Mouse (Mus musculus): ENCODE measurements around the gene Map3k19.

Map3k19 gene

GRCm38 (mm10) chr1:127802916-127803315 lies 51.9 kb downstream of the Map3k19 start:
- DNase-seq (ENCODE audit: extremely low read depth, insufficient read length, low spot score) = peak; percentile 18

GRCm38 (mm10) chr1:127796752-127797151 lies 58.1 kb downstream of the Map3k19 start:
- no peak for DNase-seq (ENCODE audit: extremely low read depth, insufficient read length, low spot score)

GRCm38 (mm10) chr1:127796341-127796740 lies 58.5 kb downstream of the Map3k19 start:
- DNase-seq (ENCODE audit: extremely low read depth, insufficient read length, low spot score) = no peak

DNA sequence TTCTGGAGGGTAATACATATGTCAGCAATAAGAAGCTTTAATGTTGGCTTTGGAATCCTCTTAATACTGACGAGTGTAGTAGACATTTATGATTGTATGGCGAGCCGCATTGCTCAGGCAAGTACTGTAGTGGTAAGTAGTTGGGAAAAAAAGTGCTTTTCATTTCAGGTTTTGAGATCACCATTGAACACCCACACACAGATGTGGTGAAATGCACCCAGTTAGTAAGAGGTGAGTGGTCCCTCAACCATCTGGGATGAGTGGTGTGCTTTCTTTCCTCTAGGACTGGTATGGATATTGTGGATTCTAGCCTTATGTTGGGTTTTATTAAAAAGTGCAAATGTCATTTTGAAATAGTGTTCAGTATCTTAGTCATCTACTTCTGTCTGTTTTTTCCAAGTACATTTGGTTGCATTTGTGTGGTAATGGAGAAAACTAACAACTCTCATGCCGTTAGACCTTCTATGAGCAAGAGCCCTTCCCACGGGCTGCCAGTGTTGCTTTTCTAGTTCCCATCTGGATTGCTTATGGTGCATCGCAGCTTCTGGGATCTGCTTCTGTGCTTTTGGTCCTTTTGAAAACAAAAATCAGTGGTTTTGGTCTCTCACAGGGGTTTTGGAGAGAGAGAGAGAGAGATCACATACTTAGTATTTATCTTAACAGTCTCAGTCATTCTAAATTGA lies 59.6 kb downstream of the Map3k19 start:
- DNase-seq (ENCODE audit: extremely low read depth, insufficient read length, low spot score) = no peak

- DNase-seq (ENCODE audit: extremely low read depth, insufficient read length, low spot score) = no peak
Observed at GRCm38 (mm10) chr1:127793459-127793858, 61.4 kb downstream of the Map3k19 start.

- no peak for DNase-seq (ENCODE audit: extremely low read depth, insufficient read length, low spot score)
Observed at GRCm38 (mm10) chr1:127788943-127789342, 65.9 kb downstream of the Map3k19 start.

DNA sequence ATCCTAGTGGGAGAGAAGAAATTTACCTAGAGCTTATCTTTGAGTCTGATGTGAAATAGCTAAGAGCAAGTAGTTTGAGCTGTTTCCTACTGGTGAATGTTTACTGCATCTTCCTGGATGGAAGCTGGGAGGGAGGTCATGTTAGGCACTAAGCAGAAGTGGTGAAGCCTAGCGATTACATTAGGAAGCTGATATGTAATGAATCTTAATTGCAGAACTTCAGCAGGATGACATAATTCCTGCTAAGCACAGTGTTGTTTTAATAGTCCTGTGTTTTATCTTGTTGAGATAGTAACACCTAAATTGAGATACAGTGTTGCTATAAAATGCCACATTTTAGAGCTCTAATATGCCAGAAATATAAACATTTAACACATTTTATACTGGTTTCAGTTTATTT lies 68.9 kb downstream of the Map3k19 start:
- DNase-seq (ENCODE audit: extremely low read depth, insufficient read length, low spot score) = no peak

DNA sequence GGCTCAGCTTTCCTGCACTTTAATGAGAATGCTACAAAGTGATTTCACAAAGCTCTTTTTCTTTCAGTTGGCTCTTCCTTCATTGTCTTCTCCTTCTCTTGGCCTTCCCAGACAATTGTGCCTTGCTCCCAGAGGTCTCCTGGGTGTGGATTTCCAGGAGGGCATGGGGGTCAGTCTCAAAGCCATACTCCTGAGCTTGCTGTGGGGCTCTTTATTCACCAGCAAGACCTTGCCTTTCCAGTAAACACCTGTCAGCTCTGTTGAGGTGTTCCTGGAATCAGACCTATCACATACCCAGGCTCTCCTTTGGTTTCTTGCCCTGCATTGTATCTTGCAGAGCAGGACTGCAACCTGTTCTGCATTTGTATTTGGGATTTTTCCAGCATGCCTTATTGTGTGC lies 71.0 kb downstream of the Map3k19 start:
- DNase-seq (ENCODE audit: extremely low read depth, insufficient read length, low spot score) = no peak

- no peak for DNase-seq (ENCODE audit: extremely low read depth, insufficient read length, low spot score)
Observed at GRCm38 (mm10) chr1:127780849-127781248, 74.0 kb downstream of the Map3k19 start.

DNA sequence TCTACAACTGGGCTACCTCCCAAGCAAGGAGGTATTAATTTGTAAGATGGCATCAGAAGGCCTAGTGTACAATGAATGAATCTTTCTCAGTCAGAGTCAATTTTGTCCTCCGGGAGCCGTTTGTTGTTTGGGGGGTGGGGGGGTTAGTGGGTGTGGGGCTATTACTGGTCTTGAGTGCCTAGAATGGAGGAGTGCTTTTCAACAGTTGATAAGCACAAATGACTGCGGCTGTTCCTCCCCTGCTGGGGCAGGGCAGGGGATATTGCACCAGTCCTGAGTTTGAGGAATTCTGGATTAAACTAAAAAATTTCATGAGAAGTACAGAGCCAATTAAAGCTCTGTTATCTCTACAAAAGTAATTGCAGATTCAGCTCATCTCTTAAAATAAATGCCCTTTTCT lies 74.7 kb downstream of the Map3k19 start:
- DNase-seq (ENCODE audit: extremely low read depth, insufficient read length, low spot score) = no peak

DNA sequence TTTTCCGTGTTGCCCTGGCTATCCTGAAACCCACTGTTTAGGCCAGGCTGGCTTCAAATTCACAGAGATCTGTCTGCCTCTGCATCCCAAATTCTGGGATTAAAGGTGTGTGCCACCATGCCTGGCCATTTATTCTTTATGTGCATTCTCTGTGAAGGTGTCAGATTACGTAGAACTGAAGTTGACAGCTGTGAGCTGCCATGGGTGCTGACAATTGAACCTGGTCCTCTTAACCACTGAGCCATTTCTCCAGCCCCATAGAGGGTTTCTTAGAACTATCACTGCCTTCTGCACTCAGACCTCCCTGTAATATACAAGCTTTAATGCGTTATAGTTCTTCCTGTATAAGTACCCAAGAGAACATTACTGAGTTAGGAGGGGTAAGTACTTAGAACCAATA lies 76.2 kb downstream of the Map3k19 start:
- DNase-seq (ENCODE audit: extremely low read depth, insufficient read length, low spot score) = no peak

DNA sequence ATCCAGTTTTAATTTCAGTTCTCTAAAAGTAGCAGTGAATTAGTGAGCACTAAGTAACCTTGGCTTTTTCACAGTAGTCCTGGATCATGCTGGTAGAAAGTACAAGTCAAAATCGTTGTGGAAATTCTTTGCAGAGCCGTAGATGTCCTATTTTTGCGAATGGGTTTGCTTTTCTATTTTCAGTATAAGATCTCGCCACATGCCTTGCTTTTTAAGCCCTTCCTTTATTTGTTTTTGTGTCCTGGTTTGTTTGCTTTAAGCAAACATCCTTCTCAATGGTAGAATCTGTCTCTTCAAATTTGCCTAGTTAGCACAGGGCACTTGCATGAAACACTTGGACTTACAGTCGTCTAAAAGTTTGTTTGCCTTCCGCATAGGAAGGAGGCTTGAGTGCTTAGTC lies 78.6 kb downstream of the Map3k19 start:
- no peak for DNase-seq (ENCODE audit: extremely low read depth, insufficient read length, low spot score)

GRCm38 (mm10) chr1:127775206-127775720 lies 79.6 kb downstream of the Map3k19 start:
- DNase-seq (ENCODE audit: extremely low read depth, insufficient read length, low spot score) = no peak

DNA sequence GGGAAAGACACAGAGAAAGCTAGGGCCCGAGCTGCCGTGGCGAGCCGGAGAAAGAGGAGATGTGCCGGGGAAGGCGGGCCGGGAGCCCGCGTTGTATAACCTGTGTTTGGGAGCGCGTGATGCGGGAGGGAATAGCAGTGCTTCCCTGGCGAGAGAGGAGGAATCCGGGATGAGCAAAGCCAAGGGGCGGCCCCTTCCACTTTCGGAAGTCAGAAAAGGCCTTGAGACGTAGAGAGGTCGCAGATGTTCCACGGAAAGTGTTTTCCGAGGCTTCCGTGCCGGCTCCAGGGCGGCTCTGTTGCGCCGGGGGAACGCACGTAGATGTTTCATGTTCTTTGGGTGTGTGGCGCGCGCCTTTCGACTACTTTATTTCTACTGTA lies 80.3 kb downstream of the Map3k19 start:
- no peak for DNase-seq (ENCODE audit: extremely low read depth, insufficient read length, low spot score)

GRCm38 (mm10) chr1:127773803-127774500 lies 80.9 kb downstream of the Map3k19 start, which contains the start of gene Ccnt2:
Gene Ccnt2 (plus strand): TSS chr1:127774164.
- DNase-seq (ENCODE audit: extremely low read depth, insufficient read length, low spot score) = peak; percentile 100

DNA sequence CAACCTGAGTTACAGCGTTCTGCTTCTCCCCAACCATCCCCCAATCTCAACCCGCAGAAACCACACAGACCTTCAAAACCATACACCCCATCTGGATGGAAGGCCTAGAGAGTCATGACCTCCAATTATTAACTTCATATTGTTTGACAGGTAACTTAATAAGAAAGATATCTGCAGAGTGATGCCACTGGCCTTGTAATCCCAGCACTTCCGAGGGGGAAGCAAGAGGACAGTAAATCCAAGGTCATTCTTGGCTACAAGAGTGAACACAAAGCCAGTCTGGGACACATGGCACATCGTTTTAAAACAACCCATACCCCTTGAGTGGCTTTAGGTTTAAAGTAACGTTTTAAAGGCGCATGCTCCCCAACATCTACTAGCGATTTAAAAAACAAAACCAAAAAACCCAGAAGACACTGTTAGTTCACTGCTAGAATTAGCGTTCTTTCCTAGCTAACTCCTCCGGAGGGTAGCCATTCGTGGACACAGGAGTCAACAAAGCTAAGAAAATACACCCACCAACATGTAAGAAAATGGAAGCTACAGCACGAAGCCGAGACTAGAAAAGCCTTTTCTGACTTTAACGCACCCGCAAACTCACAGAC lies 81.5 kb downstream of the Map3k19 start:
- peak; percentile 9 for DNase-seq (ENCODE audit: extremely low read depth, insufficient read length, low spot score)

DNA sequence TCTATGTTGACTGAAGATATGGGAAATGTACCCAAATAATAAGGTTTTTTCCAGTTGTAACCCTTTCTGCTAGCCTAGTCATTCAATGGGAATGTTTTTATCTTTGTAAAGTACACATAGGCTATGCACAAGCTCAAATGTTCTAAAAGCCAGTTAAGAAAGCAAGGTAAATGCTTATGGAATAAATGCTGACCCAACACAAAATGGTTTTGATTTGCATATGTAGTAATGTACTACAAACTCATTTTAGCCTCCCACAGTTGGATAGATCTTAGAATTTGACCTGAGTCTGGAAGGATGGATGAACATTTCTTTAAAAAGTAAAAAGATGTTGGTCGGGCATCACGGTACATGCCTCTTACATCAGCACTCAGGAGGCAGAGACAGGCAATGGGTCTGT lies 88.1 kb downstream of the Map3k19 start:
- DNase-seq (ENCODE audit: extremely low read depth, insufficient read length, low spot score) = no peak

DNA sequence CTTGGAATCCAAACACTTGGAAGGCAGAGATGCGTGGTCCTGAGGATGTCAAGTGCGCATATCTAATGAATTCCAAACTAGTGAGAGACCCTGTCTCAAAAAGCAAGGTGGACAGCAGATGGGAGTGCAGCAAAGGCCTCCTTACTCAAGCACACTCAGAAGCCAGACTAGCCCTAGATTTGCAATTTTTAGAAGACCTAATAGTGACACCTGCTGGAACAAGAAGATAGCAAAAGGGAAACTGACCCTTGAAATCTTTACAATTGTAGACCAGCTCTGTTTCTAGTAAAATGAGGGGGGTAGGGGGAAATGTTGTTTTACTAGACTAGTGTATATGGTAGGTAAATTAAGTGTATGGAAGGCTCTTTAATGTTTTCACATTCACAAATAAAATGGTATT lies 89.4 kb downstream of the Map3k19 start:
- no peak for DNase-seq (ENCODE audit: extremely low read depth, insufficient read length, low spot score)
